Mouse (Mus musculus) ovary, postnatal 10 days (tissue): ENCODE measurements around the gene Cep128.

Experiments
- DNase-seq: peaks from one replicate; pipeline ENCODE4 v3.0.0; 2022; ENCODE audit warnings: low spot score

Cep128 gene

DNA sequence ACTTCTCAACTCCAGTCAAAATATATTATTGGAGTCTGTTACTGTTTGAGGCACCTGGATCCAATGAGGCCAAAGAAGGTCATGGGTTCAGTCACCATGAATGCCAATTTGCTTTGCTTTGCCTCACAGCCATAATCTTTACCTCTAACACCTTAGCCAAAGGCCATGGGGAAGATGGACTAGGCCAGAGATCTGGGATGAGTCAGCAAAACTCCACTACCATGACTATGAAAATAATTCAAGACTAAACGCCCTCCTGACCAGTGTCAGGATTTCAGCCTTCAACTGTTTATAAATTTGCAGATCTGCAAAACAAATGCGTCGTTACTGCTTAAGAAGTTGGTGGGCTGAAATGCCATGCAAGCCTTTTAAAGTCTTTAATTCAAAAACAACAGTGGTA is 76.5 kb downstream of the Cep128 start:
- DNase-seq = no peak

DNA sequence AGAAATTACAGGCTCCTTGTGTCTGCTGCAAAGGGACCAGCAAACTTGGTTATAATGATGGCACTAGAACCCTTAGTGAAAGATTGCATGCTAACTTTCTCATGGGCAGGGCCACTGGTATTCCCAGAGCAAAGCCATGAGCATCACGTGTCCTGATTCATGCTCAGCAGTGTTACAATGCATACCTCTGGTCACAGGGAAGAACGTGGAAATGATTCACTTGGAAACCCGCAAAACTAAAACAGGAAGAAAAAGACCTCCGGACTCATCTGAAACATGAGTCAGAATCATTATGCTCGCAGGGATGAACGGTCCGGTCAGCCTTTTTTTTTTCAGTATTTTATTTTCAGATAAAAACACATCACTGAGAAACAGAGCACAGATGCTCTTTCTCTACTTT is 78.4 kb downstream of the Cep128 start:
- no peak for DNase-seq

DNA sequence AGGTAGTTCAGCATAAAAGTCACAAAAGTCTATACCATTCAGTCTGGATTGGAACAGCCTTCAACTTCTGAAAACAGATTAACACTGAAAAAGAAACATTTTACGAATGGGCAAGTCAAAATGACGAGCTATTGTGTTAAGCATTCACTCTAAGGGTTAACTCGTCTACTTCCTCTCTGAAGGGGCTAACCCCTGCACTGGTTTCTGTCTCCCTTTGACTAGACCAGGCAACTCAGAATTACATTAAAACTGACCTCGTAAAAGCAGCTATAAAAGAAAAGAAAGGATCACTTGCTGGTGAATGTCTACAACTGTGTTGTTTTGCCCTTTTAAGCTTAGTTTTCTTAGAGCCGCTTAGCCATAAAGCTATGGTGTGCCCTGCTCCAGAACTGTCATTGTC is 79.2 kb downstream of the Cep128 start:
- no peak for DNase-seq

DNA sequence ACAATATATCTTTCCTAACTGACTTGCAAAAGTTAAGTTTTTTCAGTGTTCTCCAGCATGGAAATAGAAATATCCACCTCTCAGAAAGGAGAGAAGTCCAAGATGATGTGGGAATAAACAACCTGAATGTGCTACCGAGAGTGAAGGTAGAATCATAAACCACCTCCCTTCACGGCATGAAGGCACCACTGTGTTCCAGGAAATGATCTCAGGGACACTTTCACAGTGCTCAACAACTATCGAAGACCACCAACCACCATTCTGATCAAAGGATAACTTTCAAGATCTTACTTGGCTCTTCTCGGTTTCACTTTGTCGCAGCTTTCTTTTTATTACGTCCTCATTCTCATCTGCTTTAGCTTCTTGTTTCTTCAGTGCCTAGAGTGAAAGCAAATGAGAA is 85.5 kb downstream of the Cep128 start:
- DNase-seq = no peak

DNA sequence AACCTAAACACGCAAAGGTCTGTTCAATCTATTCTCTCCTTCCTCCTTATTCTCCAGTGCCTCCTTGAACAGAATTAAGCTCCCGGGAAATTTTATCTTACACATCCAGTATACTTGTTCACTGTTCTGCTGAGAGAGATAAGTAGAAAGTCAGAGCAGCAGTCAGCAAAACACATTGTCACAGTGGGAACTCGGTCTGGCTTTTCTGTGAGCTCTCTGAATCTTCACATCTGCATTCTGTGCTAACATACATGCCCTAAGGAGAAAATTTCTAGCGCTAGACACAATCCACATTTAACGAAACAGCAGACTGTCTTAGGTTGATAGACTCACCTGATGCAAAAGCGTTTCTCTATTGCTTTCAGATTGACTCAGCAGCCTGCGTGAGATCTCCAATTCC is 88.3 kb downstream of the Cep128 start:
- DNase-seq = no peak

DNA sequence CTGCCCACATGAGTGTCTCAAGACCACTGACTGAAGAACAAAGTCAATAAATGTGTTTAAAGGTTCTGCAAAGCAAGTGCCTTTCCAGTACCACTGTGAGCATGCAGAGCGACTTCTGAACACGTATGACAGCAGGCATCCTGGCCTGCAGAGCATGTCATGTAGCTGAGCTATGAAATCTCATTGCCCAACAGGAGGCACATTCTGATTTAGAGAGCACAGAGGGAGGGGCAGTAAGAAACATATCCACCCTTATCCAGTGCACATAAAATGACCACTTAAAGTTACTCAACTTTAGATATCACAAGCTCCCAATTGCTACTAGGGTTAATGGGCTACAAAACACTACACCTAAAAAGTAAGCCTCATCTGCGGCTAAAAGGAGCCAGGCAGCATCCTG is 88.8 kb downstream of the Cep128 start:
- no peak for DNase-seq

DNA sequence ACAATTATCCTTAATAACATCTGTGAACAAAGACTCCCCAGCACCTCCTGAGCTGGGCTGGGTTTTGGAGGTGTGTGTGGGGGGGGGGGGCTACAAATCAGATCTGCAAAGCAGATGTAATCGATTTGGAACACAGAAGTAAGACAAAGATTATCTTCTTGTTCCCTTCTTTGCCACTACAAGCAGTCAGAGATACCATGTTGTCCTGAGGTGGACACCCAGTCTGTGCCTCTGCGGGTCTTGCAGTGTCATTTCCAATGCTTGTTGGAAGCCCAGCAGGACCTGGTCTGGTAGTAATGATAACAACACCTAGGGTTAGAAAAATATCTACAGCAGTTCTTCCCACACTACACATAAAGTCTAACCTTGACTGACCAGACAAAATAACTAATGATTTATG is 110.3 kb downstream of the Cep128 start:
- DNase-seq = no peak

DNA sequence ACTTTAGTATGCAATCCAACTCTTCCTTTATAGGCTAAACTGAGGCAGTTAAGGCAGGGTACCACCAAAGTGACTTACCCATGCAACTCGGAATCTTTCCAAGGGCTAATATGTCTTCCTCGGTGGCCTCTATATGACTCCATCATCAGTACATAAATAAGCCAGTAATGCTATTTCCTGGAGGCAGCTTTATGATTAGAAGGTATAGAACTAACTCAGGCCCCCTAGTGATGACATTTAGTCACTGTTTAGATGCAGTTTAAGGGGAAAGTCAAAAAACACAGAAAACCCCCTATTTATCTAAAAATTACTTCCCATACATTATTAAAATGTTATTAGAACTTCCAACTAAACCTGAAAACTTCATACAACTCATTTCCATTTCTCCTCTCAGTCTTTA is 114.6 kb downstream of the Cep128 start:
- DNase-seq = no peak

DNA sequence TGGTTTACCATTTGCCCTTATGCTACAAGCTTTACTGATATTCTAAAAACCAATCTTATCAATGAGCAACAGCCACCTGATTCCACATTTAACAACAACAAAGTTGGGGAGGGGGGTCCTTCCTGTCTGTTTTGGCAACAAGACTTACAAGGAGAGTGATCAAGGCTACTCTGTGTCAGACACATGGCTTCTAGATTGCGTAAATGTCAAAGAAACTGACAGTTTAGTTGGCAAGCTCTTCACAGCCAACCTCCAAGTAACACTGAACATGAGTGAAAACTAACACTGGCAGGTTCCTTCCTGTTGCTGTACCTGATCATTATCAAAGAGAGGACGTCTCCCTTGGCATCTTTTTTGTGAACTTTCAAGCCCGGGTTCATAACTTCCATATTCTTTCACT is 115.2 kb downstream of the Cep128 start:
- DNase-seq = no peak

DNA sequence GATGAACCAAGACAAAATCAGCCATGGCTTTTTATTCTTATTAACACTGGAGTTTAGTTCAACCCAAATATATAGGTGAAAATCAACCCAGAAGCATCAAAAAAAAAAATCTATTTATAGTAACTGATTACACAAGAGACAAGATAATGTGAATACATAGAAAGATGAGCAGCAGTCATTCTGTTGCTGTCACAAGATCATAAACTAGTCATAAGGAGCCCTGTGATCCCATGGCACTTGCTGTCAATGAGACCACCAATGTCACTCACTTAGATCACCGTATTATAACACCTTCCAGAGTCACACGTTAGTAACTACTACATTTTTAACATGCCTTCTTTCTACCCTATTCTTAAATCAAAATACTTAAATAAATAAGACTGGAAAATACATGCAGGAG is 118.2 kb downstream of the Cep128 start:
- no peak for DNase-seq

DNA sequence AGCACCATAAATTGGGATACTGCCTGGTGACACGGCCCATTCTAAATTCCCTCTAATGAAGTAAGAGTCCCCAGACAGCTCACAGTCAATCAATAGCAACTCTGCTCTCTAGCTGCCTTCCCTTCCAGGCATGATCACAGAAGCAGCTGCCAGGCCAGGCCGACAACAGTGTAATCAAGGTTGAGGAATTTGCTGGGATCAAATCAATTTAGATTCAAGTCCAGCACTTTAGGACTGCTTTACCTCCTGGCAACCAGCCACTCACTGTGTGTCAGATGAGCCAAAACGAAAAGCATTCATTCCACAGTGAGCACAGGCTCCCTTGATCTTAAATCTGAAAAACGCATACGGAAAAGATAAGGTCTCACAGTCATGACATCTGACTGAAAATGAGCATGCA is 118.7 kb downstream of the Cep128 start:
- DNase-seq = no peak

DNA sequence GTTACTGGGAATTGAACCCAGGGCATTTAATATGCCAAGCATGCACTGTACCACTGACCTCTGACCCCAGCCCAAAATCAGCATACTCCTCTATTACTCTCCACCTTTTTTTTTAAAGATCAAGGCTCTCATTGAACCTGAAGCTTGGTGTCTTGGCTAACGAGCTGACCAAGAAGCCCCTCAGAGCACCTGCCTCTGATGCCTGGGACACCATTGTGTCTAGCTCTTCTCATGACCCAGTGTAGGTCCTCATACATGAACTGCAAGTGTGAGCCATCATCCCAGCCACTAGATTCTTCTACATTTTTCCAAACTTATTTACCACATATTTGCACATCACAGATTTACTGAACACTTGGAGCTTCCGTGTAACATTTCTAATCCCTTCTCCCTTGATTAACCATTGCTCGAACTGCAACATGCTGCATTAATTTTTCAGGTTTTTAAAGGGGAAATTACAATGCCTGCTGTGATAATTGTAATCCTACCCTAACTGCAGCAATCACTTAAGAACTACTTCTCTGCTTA is 119.3 kb downstream of the Cep128 start:
- DNase-seq = no peak

DNA sequence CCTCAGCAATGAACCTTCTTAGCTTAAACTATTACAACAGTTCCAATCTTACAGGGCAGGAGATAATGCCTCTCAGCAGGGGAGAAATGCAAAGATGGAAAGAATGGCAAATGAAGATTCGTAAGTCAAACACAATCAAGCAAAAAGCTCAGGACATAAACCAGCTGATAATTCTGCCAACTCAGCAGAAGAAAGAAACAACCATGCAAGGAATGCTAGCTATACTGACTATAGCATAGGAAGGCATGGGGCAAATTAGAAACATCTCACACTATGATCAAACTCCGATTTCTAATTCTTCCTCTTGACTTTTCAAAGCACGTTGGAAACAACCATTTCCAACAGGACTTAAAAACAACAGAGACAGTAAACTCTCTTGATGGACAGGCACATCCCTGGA is 120.5 kb downstream of the Cep128 start:
- DNase-seq = no peak

DNA sequence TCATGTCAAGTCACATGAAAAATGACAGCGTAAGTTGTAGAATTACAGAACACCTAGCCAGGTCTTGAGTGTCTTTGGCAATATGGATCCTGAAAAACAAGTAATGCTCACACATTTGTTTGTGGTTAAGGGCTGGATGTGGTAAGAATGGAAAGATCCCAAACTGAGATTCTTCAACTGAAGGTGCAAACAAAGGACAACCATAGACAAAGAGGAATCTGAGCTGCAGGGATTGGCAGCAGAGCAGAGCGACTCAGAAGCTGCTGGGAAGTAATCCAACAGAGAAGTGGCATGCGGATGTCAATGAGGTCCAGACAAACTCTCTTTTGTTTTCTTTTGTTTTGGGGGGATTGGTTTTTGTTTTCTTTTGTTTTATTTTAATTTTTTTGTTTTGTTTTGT is 121.4 kb downstream of the Cep128 start:
- no peak for DNase-seq

DNA sequence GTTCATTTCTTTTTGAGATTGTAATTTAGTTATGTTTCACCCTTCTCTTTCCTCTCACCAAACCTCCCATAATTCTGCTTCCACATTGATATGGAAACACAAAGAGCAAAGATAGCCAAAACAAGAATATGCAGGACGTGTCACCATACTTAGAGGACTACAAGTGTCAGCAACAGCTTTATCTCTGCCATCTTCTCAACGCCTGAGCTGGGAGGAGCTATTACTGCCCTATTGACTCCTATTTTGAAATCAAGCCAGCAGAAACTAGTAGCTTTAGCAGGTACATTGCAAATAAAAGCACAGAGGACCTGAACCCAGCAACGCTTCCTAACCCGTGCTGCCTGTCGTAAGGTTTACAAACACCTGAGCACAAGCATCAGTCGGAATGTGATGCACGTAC is 127.9 kb downstream of the Cep128 start:
- DNase-seq = no peak

DNA sequence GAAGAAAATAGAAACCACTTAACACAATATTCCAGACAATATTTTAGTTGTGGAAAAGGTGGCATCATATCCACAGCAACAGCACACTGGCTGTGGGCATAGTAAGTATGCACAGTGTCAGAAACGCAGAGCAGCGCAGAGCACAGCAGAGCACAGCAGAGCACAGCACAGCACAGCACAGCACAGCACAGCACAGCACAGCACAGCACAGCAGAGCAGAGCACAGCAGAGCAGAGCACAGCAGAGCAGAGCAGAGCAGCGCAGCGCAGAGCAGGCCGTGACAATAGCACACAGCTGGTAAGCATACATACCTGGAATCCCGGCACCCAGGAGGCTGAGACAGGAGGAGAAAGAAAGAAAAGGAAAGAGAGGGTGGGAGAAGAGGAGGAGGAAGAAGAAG is 129.4 kb downstream of the Cep128 start:
- DNase-seq = no peak

DNA sequence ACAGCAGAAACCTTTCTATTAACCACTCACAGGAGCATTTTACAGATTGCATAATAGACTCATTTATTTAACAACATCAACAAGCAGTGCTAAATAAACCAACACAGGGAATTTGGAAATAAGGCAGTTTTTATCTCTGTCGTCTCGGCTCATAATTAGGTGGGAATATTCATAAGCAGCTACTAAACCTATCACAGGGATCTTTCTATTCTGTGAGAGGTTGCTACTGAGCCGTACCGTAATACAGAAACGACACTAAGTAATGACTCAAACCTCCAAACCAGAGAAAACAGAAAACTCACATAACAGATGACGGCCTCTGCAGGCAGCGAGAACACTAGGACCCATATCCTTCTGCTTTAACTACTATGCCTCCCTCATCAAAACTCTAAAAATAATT is 163.6 kb downstream of the Cep128 start:
- DNase-seq = no peak

DNA sequence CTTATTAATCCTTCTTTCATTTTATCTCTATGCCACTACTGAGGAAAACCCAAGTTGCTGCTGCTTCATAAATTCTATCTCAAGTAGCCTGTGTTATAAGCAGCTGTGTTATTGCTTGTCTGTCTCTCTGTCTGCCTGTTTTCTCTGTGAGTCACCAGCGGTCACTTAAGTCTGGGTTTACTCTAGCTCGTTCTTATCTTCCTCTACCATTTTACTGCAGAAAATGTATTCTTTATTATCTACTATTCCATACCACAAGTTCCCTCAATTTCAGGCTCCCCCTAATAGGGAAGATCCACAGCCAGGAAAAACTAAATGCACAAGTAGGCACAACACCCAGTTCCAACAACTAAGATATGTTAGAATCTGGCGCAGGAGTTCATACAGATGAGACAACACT is 178.7 kb downstream of the Cep128 start:
- DNase-seq = no peak

DNA sequence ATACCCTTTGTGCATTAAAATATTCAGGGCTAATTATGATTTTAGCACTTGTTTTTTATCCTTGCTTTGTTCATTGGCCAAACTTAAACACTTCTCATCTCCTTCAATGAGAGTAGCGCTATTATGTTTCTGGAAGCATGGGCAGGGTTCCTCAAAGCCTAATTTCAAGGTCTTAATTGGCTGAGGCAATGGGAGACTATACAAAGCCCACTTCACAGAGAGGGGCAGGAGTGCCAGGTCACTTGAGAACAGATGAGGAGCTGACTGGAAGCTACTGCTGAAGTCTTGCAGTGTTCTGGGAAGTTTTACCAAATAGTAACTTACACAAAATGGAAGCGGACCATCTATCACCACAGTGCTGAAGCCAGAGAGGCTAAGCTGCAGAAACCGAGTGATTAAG is 179.9 kb downstream of the Cep128 start:
- DNase-seq = no peak

DNA sequence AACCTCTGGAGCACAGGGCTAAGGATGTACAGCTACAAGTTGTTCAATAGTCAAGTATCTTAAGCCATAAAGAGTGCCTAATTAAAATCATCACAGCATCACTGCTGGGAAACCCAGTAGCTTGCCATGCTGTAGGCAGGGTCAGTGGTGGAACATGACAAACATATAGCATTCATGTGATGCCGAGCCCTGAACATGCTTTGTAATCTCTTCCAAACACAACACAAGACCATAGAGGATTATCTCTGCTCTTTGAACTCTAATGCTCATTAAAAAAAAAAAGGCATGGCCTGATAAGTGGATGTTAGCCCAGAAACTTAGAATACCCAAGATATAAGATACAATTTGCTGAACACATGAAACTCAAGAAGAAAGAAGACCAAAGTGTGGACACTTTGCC is 181.7 kb downstream of the Cep128 start:
- DNase-seq = no peak

DNA sequence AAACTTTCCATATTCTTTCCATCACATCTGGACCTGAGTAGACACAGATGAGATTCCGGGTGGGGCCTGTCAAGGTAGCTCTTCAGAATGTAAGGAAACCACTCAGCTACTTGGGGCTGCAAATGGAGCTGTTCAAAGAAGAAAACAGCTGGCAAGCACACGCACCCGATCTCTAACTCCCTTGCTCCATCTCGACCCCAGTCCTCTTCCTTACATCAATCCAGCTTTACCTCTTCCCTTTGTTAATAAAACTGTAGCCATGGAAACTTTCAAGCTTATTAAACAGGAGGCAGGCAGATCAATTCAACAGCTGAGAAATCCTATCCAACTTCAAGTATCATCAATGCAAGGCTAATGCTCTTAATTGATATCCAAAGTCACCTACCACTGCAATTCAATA is 195.1 kb downstream of the Cep128 start:
- no peak for DNase-seq

DNA sequence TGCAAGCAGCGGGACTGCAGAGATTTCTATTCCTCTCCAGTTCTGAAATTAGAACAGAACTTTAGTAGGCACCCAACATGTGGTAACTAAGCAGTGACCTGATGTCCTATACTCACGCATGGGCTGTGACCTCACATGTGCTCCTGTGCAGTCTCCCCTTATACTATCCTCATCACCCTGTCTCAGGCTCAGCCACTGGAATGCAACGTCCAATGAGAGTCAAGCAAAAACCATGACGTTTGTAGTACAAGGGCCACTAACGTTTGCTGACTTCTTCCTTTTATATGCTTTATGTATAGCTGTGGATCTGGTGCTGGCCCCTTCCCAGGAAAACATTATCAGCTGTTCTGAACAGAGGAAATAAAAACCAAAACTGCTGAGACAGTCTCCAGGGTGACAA is 198.6 kb downstream of the Cep128 start:
- no peak for DNase-seq

DNA sequence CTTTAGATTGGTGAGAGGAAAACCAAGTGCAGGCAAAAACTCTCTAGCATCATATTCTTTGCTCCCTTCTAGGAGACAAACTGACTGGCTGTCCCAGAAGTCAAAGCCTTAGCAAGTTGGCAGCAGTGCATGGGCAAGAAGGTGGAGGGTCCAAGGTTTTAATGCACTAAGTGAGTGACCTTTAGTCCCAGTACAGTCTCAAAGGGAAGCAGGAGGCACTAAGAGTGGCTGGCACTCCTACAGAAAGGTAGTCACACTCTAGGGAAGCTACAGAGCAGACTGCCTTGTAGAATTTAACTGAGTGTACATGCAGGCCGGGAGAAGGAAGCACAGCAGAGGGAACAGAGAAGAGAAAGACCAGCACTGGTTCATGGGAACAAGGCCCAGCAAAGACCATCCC is 199.6 kb downstream of the Cep128 start:
- DNase-seq = no peak

DNA sequence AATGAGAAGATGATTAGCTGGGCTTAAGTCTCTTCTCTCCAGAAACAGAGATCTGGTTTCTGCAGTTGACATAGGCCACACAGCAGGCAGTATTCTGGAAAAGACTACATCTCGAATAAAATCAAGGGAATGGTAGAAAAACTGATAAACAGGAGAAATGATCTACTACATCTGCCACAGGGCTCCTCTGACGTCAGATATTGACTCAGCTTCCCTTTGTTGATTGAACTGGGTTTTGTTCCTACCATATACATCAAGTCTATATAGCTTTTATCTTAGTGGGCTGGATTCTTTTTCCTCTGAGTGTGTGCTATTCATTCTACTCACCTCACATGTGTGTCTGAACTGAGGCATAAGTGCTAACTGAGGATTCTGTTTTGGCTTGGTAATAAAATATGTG is 200.3 kb downstream of the Cep128 start:
- DNase-seq = no peak

DNA sequence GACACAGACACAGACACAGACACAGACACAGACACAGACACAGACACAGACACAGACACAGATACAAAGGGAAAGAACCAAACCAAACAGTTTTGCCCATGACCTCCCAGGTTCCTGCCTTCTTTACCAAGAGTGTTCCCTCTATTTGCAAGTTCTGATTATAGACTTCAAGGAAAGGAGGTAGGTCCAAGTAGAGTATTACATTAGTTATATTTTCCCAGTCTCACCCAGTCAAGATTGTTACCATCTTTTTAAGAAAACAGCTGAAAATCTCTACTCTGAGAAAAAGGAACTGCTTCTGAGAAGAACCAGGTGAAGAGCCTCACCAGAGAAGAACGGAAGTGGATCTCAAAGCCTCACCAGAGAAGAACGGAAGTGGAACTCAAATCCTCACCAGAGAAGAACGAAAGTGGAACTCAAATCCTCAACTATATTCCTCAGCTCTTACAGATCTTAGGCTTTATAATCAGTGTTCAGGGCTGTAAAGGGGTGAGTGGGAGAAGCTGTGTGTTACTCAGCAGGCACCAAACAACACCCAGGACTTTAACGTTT is 200.8 kb downstream of the Cep128 start:
- no peak for DNase-seq
